Mouse (Mus musculus) spleen, adult 2 months (tissue): ENCODE data around the gene Bcl2l12.

ENCODE experiments used
- CTCF ChIP-seq: fragments of 200-500 bp; IDR thresholded peaks from 2 replicates; pipeline ENCODE4 v1.5.1; 2011; ENCODE audit warnings: mild to moderate bottlenecking, inconsistent platforms; ENCODE audit not compliant: insufficient read depth, insufficient read length, insufficient replicate concordance; ENCODE audit errors: extremely low read depth
- POLR2A ChIP-seq: fragments of 200-500 bp; IDR thresholded peaks from 2 replicates; pipeline ENCODE4 v1.6.1; 2011; ENCODE audit warnings: low read depth, low read length, inconsistent platforms

- no peak for TF ChIP-seq CTCF
- TF ChIP-seq POLR2A: no peak
These were observed 24.0 kb downstream of the Bcl2l12 start, which contains the start of gene Cpt1c for GRCm38 (mm10) chr7:44974383-44975116.
